Mouse (Mus musculus) embryonic stem cell, embryonic (primary cell): ENCODE results near the gene Nid1.
"Not testable (repeated sequence)": the region's sequence is repeated elsewhere in the genome, so short reads cannot be mapped to it uniquely, and the experiment has no call there.

Experiments
- CTCF ChIA-PET, 4 experiments: fragments of 300-600 bp in 2 of 4; fragments of 350-600 bp in 2 of 4; sonication (Branson Sonifier 250); formaldehyde crosslinking; loops; one replicate each; lab custom pipeline; 2022; ENCODE audit warnings: inconsistent platforms in 2 of 4; lab: Charles Lee
- POLR2A ChIA-PET, 4 experiments: fragments of 300-600 bp in 2 of 4; fragments of 350-600 bp in 2 of 4; sonication (Branson Sonifier 250); formaldehyde crosslinking; loops; one replicate each; lab custom pipeline; 2022; ENCODE audit warnings: antibody characterized with exemption in 4 of 4, inconsistent platforms in 1 of 4; lab: Charles Lee

Gene Nid1

GRCm38 (mm10) chr13:13437460-13438015 is at the start of gene Nid1:
TSS of gene Nid1 (plus strand) at chr13:13437551.
- POLR2A ChIA-PET, CTCF ChIA-PET: not testable (repeated sequence)

- POLR2A ChIA-PET, CTCF ChIA-PET: not testable (repeated sequence)
These were observed 43.9 kb upstream of the Nid1 start, which contains the start of gene Gpr137b for GRCm38 (mm10) chr13:13393228-13394095. TSS of gene Gpr137b (minus strand) at chr13:13394014.

GRCm38 (mm10) chr13:13394096-13394395 is 43.3 kb upstream of the Nid1 start:
- CTCF ChIA-PET, POLR2A ChIA-PET: not testable (repeated sequence)

- POLR2A ChIA-PET, CTCF ChIA-PET: not testable (repeated sequence)
These were observed 36.5 kb upstream of the Nid1 start for GRCm38 (mm10) chr13:13400851-13401250.

- POLR2A ChIA-PET, CTCF ChIA-PET: not testable (repeated sequence)
These were observed 34.5 kb upstream of the Nid1 start for GRCm38 (mm10) chr13:13402818-13403217.

- POLR2A ChIA-PET, CTCF ChIA-PET: not testable (repeated sequence)
These were observed 34.0 kb upstream of the Nid1 start for GRCm38 (mm10) chr13:13403366-13403765.

GRCm38 (mm10) chr13:13403839-13404238 is 33.5 kb upstream of the Nid1 start:
- CTCF ChIA-PET, POLR2A ChIA-PET: not testable (repeated sequence)

GRCm38 (mm10) chr13:13404517-13405155 is 32.7 kb upstream of the Nid1 start:
- POLR2A ChIA-PET = interaction anchor here in 1 of 4 experiments (0.6 kb wide), 1 partner anchor 10 kb away, joined by 4 read pairs; no protein-coding TSS in a partner anchor
- CTCF ChIA-PET = not testable (repeated sequence)

- CTCF ChIA-PET, POLR2A ChIA-PET: not testable (repeated sequence)
These were observed 31.8 kb upstream of the Nid1 start for GRCm38 (mm10) chr13:13405511-13405910.

- ChIA-PET POLR2A (interaction anchor here in 2 of 4 experiments (0.6 to 0.7 kb wide), 2 partner anchors 353 to 762 kb away, joined by 3 read pairs; no protein-coding TSS in a partner anchor), CTCF (interaction anchor here in 2 of 4 experiments (0.6 to 1.3 kb wide), 3 partner anchors 37 to 733 kb away, joined by 4 to 9 read pairs (median 4); no protein-coding TSS in a partner anchor)
These were observed 23.1 kb upstream of the Nid1 start for GRCm38 (mm10) chr13:13414206-13414605.

- POLR2A ChIA-PET = interaction anchor here in 2 of 4 experiments (0.6 to 0.9 kb wide), 3 partner anchors 11 to 1151 kb away, joined by 3 to 4 read pairs (median 4); no protein-coding TSS in a partner anchor
- CTCF ChIA-PET = interaction anchor here (0.6 to 1.3 kb wide), 7 partner anchors 32 to 939 kb away, joined by 3 to 6 read pairs (median 4); no protein-coding TSS in a partner anchor
These were observed 22.0 kb upstream of the Nid1 start for GRCm38 (mm10) chr13:13415120-13416006.

- CTCF ChIA-PET = interaction anchor here in 2 of 4 experiments (0.6 to 0.7 kb wide), 3 partner anchors 735 to 940 kb away, joined by 3 to 6 read pairs (median 5); no protein-coding TSS in a partner anchor
- POLR2A ChIA-PET = not testable (repeated sequence)
These were observed 21.4 kb upstream of the Nid1 start for GRCm38 (mm10) chr13:13416007-13416337.

GRCm38 (mm10) chr13:13418859-13419258 is 18.5 kb upstream of the Nid1 start:
- POLR2A ChIA-PET = not testable (repeated sequence)

GRCm38 (mm10) chr13:13423301-13423700 is 14.1 kb upstream of the Nid1 start:
- POLR2A ChIA-PET, CTCF ChIA-PET: not testable (repeated sequence)

More at GRCm38 (mm10) chr13:13418859-13419258, 18.5 kb upstream of the Nid1 start:
- CTCF ChIA-PET = not testable (repeated sequence)

GRCm38 (mm10) chr13:13436161-13436560 is 1.2 kb upstream of the Nid1 start:
- CTCF ChIA-PET = not testable (repeated sequence)
- POLR2A ChIA-PET = interaction anchor here in 1 of 4 experiments (0.7 kb wide), 1 partner anchor 723 kb away, joined by 3 read pairs; no protein-coding TSS in a partner anchor

GRCm38 (mm10) chr13:13438112-13438953 is 982 bp downstream of the Nid1 start:
- CTCF ChIA-PET, POLR2A ChIA-PET: not testable (repeated sequence)

GRCm38 (mm10) chr13:13445601-13446000 is 8.2 kb downstream of the Nid1 start:
- CTCF ChIA-PET = not testable (repeated sequence)
- POLR2A ChIA-PET = interaction anchor here in 1 of 4 experiments (2.3 kb wide), 1 partner anchor 15 kb away, joined by 12 read pairs; no protein-coding TSS in a partner anchor
